9 mouse cellular contexts compared by ENCODE assay signal in the genomic region with DNA sequence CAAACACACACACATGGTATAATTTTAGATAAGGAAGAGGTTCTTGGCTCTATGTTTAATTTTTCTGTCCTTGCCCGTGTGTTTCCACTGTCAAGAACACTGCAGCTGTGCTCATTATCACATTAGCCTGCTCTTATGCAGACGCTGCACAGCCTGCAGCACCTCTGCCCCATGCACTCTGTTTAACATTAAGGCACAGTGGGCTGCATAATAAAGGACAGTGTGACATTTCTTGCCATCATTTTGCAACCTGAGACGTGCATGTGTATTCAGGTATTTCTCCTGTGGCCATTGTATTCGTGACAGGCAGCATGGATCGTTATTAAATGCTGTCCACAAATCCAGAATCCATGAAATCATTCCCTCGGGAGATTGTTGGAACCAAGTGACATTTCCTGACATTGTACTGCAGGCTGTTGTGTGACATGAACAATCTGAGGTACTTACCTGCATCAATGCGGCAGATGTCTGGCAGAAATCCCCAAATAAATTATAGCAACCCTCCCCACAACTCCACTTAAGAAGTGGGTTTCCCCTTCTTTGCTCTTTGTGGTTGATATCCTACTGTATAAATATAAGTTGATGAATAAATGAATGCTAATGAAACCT. TPM values are rescaled to one million over a fixed set of nuclear protein-coding genes. Genes with fewer than 3 reads are reported as not detected.
DNase-seq lines count a peak whose midpoint lies in the region; ATAC-seq lines count a peak whose summit lies in the region.
"Had no signal": no experiment of that assay in that cellular context is flagged by ENCODE, and none has a peak within 500 bp of the region (broad histone marks: within the 10 kb centered on the region; RNA-seq: fewer than 3 reads in every experiment).

No protein-coding gene starts in this region.

- no peak overlapping the region for H3K9ac ChIP-seq in heart, embryonic 12.5 days
- no peak overlapping the region for H3K9ac ChIP-seq in forebrain, embryonic 15.5 days (replicated peaks)
- H3K9ac ChIP-seq in limb, embryonic 15.5 days = no peak overlapping the region

- H3K9me3 ChIP-seq in heart, embryonic 12.5 days (replicated peaks) = 0 out of 2 replicates have a peak, but pooled peaks cover 2% of the 10 kb centered on the region
- 0 out of 2 replicates have a peak, but pooled peaks cover 3% of the 10 kb centered on the region for H3K9me3 ChIP-seq in heart, embryonic 10.5 days
- no peaks in the 10 kb centered on the region for H3K9me3 ChIP-seq in forebrain, embryonic 15.5 days
- H3K9me3 ChIP-seq in limb, embryonic 15.5 days = no peaks in the 10 kb centered on the region

- intact Hi-C loops in left cerebral cortex, postnatal 10 days (cut with DNase I) = no loop called here

- no peak overlapping the region for H3K4me3 ChIP-seq in heart, embryonic 12.5 days
- H3K4me3 ChIP-seq in heart, embryonic 10.5 days = no peak overlapping the region
- no peak overlapping the region for H3K4me3 ChIP-seq in forebrain, embryonic 15.5 days
- H3K4me3 ChIP-seq in limb, embryonic 15.5 days = no peak overlapping the region

- H3K4me1 ChIP-seq in heart, embryonic 12.5 days (replicated peaks) = peaks cover 48% of the 10 kb centered on the region
- peaks cover 33% of the 10 kb centered on the region for H3K4me1 ChIP-seq in heart, embryonic 10.5 days
- peaks cover 55% of the 10 kb centered on the region for H3K4me1 ChIP-seq in forebrain, embryonic 15.5 days
- H3K4me1 ChIP-seq in limb, embryonic 15.5 days = peaks cover 48% of the 10 kb centered on the region

- 52% methylated on average over 7 of the region's 7 CpGs for WGBS in heart, embryonic 12.5 days
- 66% methylated on average over 7 of the region's 7 CpGs for WGBS in heart, embryonic 10.5 days
- 25% methylated on average over 7 of the region's 7 CpGs for WGBS in forebrain, embryonic 15.5 days
- 24% methylated on average over 7 of the region's 7 CpGs for WGBS in limb, embryonic 15.5 days

- no peak overlapping the region for H3K4me2 ChIP-seq in heart, embryonic 12.5 days
- no peak overlapping the region for H3K4me2 ChIP-seq in forebrain, embryonic 15.5 days (replicated peaks)
- no peak overlapping the region for H3K4me2 ChIP-seq in limb, embryonic 15.5 days

- H3K36me3 ChIP-seq in heart, embryonic 12.5 days = no peaks in the 10 kb centered on the region
- H3K36me3 ChIP-seq in heart, embryonic 10.5 days = peaks cover 2% of the 10 kb centered on the region; the same call in 1 of the 2 replicates
- no peaks in the 10 kb centered on the region for H3K36me3 ChIP-seq in forebrain, embryonic 15.5 days
- no peaks in the 10 kb centered on the region for H3K36me3 ChIP-seq in limb, embryonic 15.5 days

- no peak for DNase-seq in heart, embryonic 10.5 days (ENCODE audit: low spot score)
- no peak for DNase-seq in liver
- no peak for DNase-seq in left cerebral cortex, postnatal 10 days (ENCODE audit: extremely low spot score in 1 of 2, low spot score in 2 of 2)
- DNase-seq in right cerebral cortex, postnatal 10 days (ENCODE audit: low spot score in 2 of 2) = no peak
- DNase-seq: lung, adult 2 months had no signal

- 0 out of 2 replicates have a peak overlapping the region, but pooled peaks have one; percentile 33 for H3K27ac ChIP-seq in heart, embryonic 12.5 days (ENCODE audit: poor library complexity, severe bottlenecking)
- no peak overlapping the region for H3K27ac ChIP-seq in heart, embryonic 10.5 days
- peak overlapping the region; percentile 69 for H3K27ac ChIP-seq in forebrain, embryonic 15.5 days (replicated peaks)
- H3K27ac ChIP-seq in limb, embryonic 15.5 days = peak overlapping the region; percentile 47

- H3K27me3 ChIP-seq in heart, embryonic 12.5 days (replicated peaks) = no peaks in the 10 kb centered on the region
- no peaks in the 10 kb centered on the region for H3K27me3 ChIP-seq in heart, embryonic 10.5 days (ENCODE audit: insufficient read depth, poor library complexity, severe bottlenecking)
- no peaks in the 10 kb centered on the region for H3K27me3 ChIP-seq in forebrain, embryonic 15.5 days
- no peaks in the 10 kb centered on the region for H3K27me3 ChIP-seq in limb, embryonic 15.5 days

- no peak for ATAC-seq in heart, embryonic 12.5 days (ENCODE audit: insufficient number of reproducible peaks, low FRiP score)
- ATAC-seq in CD4-positive, CD25-positive, alpha-beta regulatory T cell, adult 4 months = peak; percentile 15
- ATAC-seq in forebrain, embryonic 15.5 days (replicated peaks) = no peak
- no peak for ATAC-seq in limb, embryonic 15.5 days (ENCODE audit: insufficient number of reproducible peaks, low FRiP score, low TSS enrichment, low read depth)

RNA-seq across cellular contexts. Expression of a gene that starts 4.8 kb away (rescaled TPM):
- 0.14 and 0.15 TPM in 2 replicates for polyA plus RNA-seq in heart, embryonic 12.5 days (2016; fragmentation: Nextera tagmentation; extraction: Ambion mirVana)
- 0.22 and 0.24 TPM in 2 replicates for polyA plus RNA-seq in heart, embryonic 10.5 days (2016; fragmentation: Nextera tagmentation; extraction: Ambion mirVana)
- polyA plus RNA-seq in CD4-positive, CD25-positive, alpha-beta regulatory T cell, adult 4 months (2017; shearing (Covaris generic)) = 1 to 10 TPM; 4.8 to 4.9 TPM
- 3.7 and 4.3 TPM in 2 replicates for polyA plus RNA-seq in forebrain, embryonic 15.5 days (2015; fragmentation: Nextera tagmentation; extraction: Ambion mirVana)
- 0.14 and 0.20 TPM in 2 replicates for polyA plus RNA-seq in limb, embryonic 15.5 days (2015; fragmentation: Nextera tagmentation; extraction: Ambion mirVana)
- 10 to 100 TPM; 52.6 to 57.6 TPM for total RNA-seq in left cerebral cortex, postnatal 10 days (2021)

RNA-seq across cellular contexts. Expression of a gene that starts 4.9 kb away (rescaled TPM):
- polyA plus RNA-seq in heart, embryonic 12.5 days (2016; fragmentation: Nextera tagmentation; extraction: Ambion mirVana) = 19.6 and 29.4 TPM in 2 replicates
- polyA plus RNA-seq in heart, embryonic 10.5 days (2016; fragmentation: Nextera tagmentation; extraction: Ambion mirVana) = 13.3 and 19.7 TPM in 2 replicates
- polyA plus RNA-seq in CD4-positive, CD25-positive, alpha-beta regulatory T cell, adult 4 months (2017; shearing (Covaris generic)) = under 1 TPM in 1 of 2 experiments, not detected in 1; 0.20 TPM
- 6.8 and 7.0 TPM in 2 replicates for polyA plus RNA-seq in forebrain, embryonic 15.5 days (2015; fragmentation: Nextera tagmentation; extraction: Ambion mirVana)
- 19.1 and 40.8 TPM in 2 replicates for polyA plus RNA-seq in limb, embryonic 15.5 days (2015; fragmentation: Nextera tagmentation; extraction: Ambion mirVana)
- 1 to 10 TPM; 3.0 to 3.3 TPM for total RNA-seq in left cerebral cortex, postnatal 10 days (2021)

RNA-seq across cellular contexts. Expression of a gene that starts 28.2 kb away (rescaled TPM):
- polyA plus RNA-seq in heart, embryonic 12.5 days (2016; fragmentation: Nextera tagmentation; extraction: Ambion mirVana) = 0.14 and 0.28 TPM in 2 replicates
- polyA plus RNA-seq in heart, embryonic 10.5 days (2016; fragmentation: Nextera tagmentation; extraction: Ambion mirVana) = 0.16 and 0.30 TPM in 2 replicates
- not detected for polyA plus RNA-seq in CD4-positive, CD25-positive, alpha-beta regulatory T cell, adult 4 months (2017; shearing (Covaris generic))
- polyA plus RNA-seq in forebrain, embryonic 15.5 days (2015; fragmentation: Nextera tagmentation; extraction: Ambion mirVana) = 47.9 and 53.1 TPM in 2 replicates
- 0.33 and 0.50 TPM in 2 replicates for polyA plus RNA-seq in limb, embryonic 15.5 days (2015; fragmentation: Nextera tagmentation; extraction: Ambion mirVana)
- 10 to 100 TPM; 68.6 to 68.8 TPM for total RNA-seq in left cerebral cortex, postnatal 10 days (2021)
- polyA plus RNA-seq: lung, adult 2 months had no signal

RNA-seq across cellular contexts. Expression of a gene that starts 40.1 kb away (rescaled TPM):
- 87.3 and 91.9 TPM in 2 replicates for polyA plus RNA-seq in heart, embryonic 12.5 days (2016; fragmentation: Nextera tagmentation; extraction: Ambion mirVana)
- 112 and 124 TPM in 2 replicates for polyA plus RNA-seq in heart, embryonic 10.5 days (2016; fragmentation: Nextera tagmentation; extraction: Ambion mirVana)
- 10 to 100 TPM; 56.6 to 76.0 TPM for polyA plus RNA-seq in CD4-positive, CD25-positive, alpha-beta regulatory T cell, adult 4 months (2017; shearing (Covaris generic))
- 103 and 111 TPM in 2 replicates for polyA plus RNA-seq in forebrain, embryonic 15.5 days (2015; fragmentation: Nextera tagmentation; extraction: Ambion mirVana)
- polyA plus RNA-seq in limb, embryonic 15.5 days (2015; fragmentation: Nextera tagmentation; extraction: Ambion mirVana) = 101 and 115 TPM in 2 replicates
- total RNA-seq in left cerebral cortex, postnatal 10 days (2021) = 100 to 1,000 TPM; 157 to 162 TPM

RNA-seq across cellular contexts. Expression of a gene that starts 43.2 kb away (rescaled TPM):
- polyA plus RNA-seq in heart, embryonic 12.5 days (2016; fragmentation: Nextera tagmentation; extraction: Ambion mirVana) = 3.5 and 4.2 TPM in 2 replicates
- 1.7 and 2.2 TPM in 2 replicates for polyA plus RNA-seq in heart, embryonic 10.5 days (2016; fragmentation: Nextera tagmentation; extraction: Ambion mirVana)
- not detected for polyA plus RNA-seq in CD4-positive, CD25-positive, alpha-beta regulatory T cell, adult 4 months (2017; shearing (Covaris generic))
- polyA plus RNA-seq in forebrain, embryonic 15.5 days (2015; fragmentation: Nextera tagmentation; extraction: Ambion mirVana) = 87.4 and 102 TPM in 2 replicates
- polyA plus RNA-seq in limb, embryonic 15.5 days (2015; fragmentation: Nextera tagmentation; extraction: Ambion mirVana) = 20.2 and 31.1 TPM in 2 replicates
- 100 to 1,000 TPM; 210 to 223 TPM for total RNA-seq in left cerebral cortex, postnatal 10 days (2021)

Comparison
In these comparisons a context has a peak if more than half of its experiments do, and no peak if none do; other contexts are left out.
1. RNA of a gene that starts 28.2 kb away (polyA plus RNA-seq): 47.9 to 53.1 TPM in forebrain, embryonic 15.5 days; 0.33 to 0.50 TPM in limb, embryonic 15.5 days, 0.16 to 0.30 TPM in heart, embryonic 10.5 days, 0.14 to 0.28 TPM in heart, embryonic 12.5 days and not detected in CD4-positive, CD25-positive, alpha-beta regulatory T cell, adult 4 months; every median in the first group is over 10 times any median in the second.